Mouse (Mus musculus) stomach, postnatal 0 days (tissue): ENCODE measurements at regions not wholly inside any gene's neighbourhood (a gene's known extent, or its start where the extent isn't known, plus 50 kb on each side); places are given as distances from the start of the nearest gene placed in this dataset.

ENCODE experiments used
- CTCF ChIP-seq: IDR thresholded peaks from 2 replicates; pipeline ENCODE4 v1.5.1; 2016; ENCODE audit warnings: antibody characterized with exemption, low read depth, mild to moderate bottlenecking, moderate library complexity
- EP300 ChIP-seq: optimal IDR thresholded peaks from 2 replicates; pipeline ENCODE3; 2016; ENCODE audit warnings: antibody characterized with exemption

DNA sequence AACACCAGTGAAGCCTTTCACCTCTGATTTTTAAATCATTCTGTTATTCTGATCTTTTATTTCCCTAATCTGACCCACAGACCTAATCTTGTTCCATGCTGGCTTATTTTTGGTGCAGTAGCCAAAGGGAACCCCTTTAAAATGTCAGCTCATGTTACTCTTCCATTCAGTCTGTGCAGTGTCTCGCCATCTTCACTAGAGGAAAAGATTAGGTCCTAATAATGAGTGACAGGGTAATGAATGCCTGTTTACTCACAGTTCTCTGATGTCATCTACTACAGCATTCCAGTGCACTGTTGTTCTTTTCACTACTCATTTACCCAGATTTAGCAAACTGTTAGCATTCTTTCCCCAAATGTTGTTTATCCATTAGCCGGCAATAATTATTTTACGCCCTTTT lies 388.2 kb downstream of the Tecrl start:
- TF ChIP-seq CTCF, result no peak
- no peak for TF ChIP-seq EP300
